Mouse (Mus musculus): ENCODE data around the gene Sytl4. TPM values are rescaled to one million over a fixed set of nuclear protein-coding genes. Genes with fewer than 3 reads are reported as not detected.

Sytl4 gene
- total RNA-seq, 1 experiment from 2014 or later, result 15.4 TPM

Other genes starting within 250 kb of the Sytl4 start
- not detected in 2 replicates for gene Tnmd, start 130.8 kb downstream of the Sytl4 start, total RNA-seq (2021)
- 25.3 and 29.6 TPM in 2 replicates for gene Tspan6, start 83.4 kb downstream of the Sytl4 start, total RNA-seq (2021)
- 1.7 TPM in 2 replicates for gene Srpx2, start 73.4 kb downstream of the Sytl4 start, total RNA-seq (2021)
- gene Cstf2, start 77.4 kb upstream of the Sytl4 start, total RNA-seq (2021), result 32.5 and 46.5 TPM in 2 replicates
- 1.7 and 2.1 TPM in 2 replicates for gene Xkrx, start 180.3 kb upstream of the Sytl4 start, total RNA-seq (2021)
- gene Arl13a, start 205.7 kb upstream of the Sytl4 start, total RNA-seq (2021), result not detected in 2 replicates
- gene Nox1, start 240.1 kb upstream of the Sytl4 start, total RNA-seq (2021), result 0.79 TPM in 1 of 2 replicates, not detected in the other